Mouse (Mus musculus) midbrain, embryonic 15.5 days (tissue): ENCODE results near the gene Gm11111. TPM values are rescaled to one million over a fixed set of nuclear protein-coding genes. Genes with fewer than 3 reads are reported as not detected.

ENCODE experiments used
- polyA plus RNA-seq: library from polyadenylated mRNA; unstranded; fragments of >200 nt; fragmentation: Nextera tagmentation; extraction: Ambion mirVana; gene quantifications from 2 replicates; pipeline ENCODE4 v1.2.1, GENCODE M21; 2015

The Gm11111 gene
- polyA plus RNA-seq, 1 experiment from 2014 or later: not detected

Other genes with a start within 250 kb of the Gm11111 start
- 1.5 and 2.2 TPM in 2 replicates for gene Cfap299, start 223.4 kb upstream of the Gm11111 start, polyA plus RNA-seq